Mouse (Mus musculus): ENCODE data around the gene Slc36a3. TPM values are rescaled to one million over a fixed set of nuclear protein-coding genes. Genes with fewer than 3 reads are reported as not detected.

The Slc36a3 gene
- not detected in 2 replicates for polyA plus RNA-seq (2014; fragmentation: Nextera tagmentation; extraction: Ambion mirVana)

DNA sequence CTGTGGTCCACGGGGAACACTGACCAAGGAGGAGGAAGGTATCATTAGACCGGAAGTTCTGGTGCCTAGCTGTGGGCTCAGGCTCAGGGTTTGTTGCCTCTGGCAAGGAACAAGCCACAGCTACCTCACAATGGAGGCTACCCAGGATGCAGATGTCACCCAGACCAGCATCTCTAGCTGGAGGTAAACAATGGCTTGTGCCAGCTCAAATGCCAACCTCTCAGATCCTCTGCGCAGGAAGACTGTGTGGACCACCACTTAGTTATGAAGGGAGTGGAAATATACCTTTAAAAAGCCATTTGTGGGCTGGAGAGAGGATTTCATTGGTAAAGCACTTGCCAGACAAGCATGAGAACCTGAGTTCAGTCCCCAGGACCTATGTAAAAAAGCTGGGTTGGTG, at the start of gene Slc36a3:
Gene Slc36a3 (minus strand): TSS at position 101 of the 400 bp plus-strand sequence.
- 82% methylated on average over 3 of the region's 3 CpGs for WGBS
- DNase-seq (ENCODE audit: low spot score) (no peak), ATAC-seq (replicated peaks; ENCODE audit: low FRiP score, low TSS enrichment, low read depth) (no peak)
- no peaks in the 10 kb centered on the region for H3K9me3 ChIP-seq (ENCODE audit: control insufficient read depth, low read length)
- H3K36me3 ChIP-seq (ENCODE audit: control insufficient read depth, insufficient read depth, low read length) = no peaks in the 10 kb centered on the region
- H3K4me2 ChIP-seq (ENCODE audit: low read length) = no peak within 1 kb of the TSS
- H3K27ac ChIP-seq (ENCODE audit: low read depth) = no peak within 1 kb of the TSS
- H3K4me3 ChIP-seq (ENCODE audit: low read depth, low read length) = no peak within 1 kb of the TSS
- no peak within 1 kb of the TSS for H3K9ac ChIP-seq (ENCODE audit: low read length)
- H3K27me3 ChIP-seq (replicated peaks; ENCODE audit: control insufficient read depth, insufficient read depth, low read length) = no peaks in the 10 kb centered on the region
- H3K4me1 ChIP-seq (replicated peaks; ENCODE audit: control insufficient read depth, insufficient read depth, low read length) = no peaks in the 10 kb centered on the region

DNA sequence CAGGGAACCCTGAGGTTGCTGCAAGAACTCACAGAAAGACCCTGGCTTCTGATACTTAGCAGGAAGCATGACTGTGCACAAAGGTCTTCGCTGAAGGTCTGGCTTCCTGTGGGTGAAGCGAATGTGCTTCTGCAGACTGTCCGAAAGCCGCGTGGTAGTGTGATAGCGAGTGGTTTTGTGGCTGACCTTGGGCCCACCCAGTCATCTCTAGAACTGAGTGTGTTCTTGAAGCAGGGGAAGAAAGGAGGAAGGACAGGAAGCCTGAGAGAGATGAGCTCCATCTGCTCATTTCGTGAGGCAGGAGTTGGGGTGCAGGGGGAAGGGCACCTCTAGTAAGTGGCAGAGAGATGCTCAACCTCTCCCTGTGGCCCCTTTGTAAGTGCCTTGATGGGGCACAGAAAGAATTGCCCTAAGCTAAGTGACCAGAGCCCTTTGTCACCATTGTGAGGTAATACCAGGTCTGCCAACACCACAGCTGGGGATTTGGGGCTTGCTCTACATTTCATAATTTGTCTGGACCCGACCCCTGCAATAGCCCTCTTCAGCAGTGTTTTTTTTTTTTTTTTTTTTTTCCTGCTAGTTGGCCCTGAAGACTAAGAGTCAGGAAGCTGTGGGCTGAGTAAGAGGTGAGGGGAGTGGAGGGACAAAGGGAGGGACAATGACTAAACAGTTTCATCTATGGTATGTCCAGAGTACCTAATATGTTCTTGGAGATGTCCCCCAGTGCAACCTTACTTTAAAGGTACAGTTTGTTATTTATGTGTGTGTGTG, 46.4 kb upstream of the Slc36a3 start:
- H3K4me3 ChIP-seq (ENCODE audit: low read depth, low read length) = no peak overlapping the region
- H3K9me3 ChIP-seq (ENCODE audit: control insufficient read depth, low read length) = no peaks in the 10 kb centered on the region
- H3K27me3 ChIP-seq (replicated peaks; ENCODE audit: control insufficient read depth, insufficient read depth, low read length) = 0 out of 2 replicates have a peak, but pooled peaks cover 3% of the 10 kb centered on the region
- ATAC-seq (replicated peaks; ENCODE audit: low FRiP score, low TSS enrichment, low read depth) (no peak), DNase-seq (ENCODE audit: low spot score) (no peak)
- no peak overlapping the region for H3K4me2 ChIP-seq (ENCODE audit: low read length)
- no peak overlapping the region for H3K9ac ChIP-seq (ENCODE audit: low read length)
- no peaks in the 10 kb centered on the region for H3K36me3 ChIP-seq (ENCODE audit: control insufficient read depth, insufficient read depth, low read length)
- H3K4me1 ChIP-seq (replicated peaks; ENCODE audit: control insufficient read depth, insufficient read depth, low read length) = no peaks in the 10 kb centered on the region
- H3K27ac ChIP-seq (ENCODE audit: low read depth) = no peak overlapping the region
- 72% methylated on average over 8 of the region's 8 CpGs for WGBS

DNA sequence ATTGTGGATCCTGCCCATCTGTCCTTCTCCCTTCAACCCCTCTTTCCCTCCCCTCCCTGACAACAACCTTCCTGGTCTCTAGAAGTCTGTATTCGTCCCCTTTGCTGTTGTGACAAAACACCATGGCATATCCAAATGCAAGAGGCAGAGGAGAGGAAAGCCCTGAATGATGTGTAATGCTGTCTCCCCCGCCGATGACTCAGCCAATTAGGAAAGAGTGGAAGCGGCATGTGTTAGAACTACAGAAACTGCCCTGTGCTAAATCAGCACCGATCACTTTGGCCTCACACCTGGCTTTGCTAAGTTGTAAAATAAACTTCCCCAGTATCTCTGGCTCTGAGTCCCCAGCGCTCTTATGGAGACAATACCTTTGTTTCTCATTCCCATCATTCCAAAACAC, 45.6 kb upstream of the Slc36a3 start:
- Histone ChIP-seq H3K9ac (ENCODE audit: low read length) (no peak overlapping the region), H3K27ac (ENCODE audit: low read depth) (no peak overlapping the region), H3K9me3 (ENCODE audit: control insufficient read depth, low read length) (no peaks in the 10 kb centered on the region), H3K27me3 (replicated peaks; ENCODE audit: control insufficient read depth, insufficient read depth, low read length) (0 out of 2 replicates have a peak, but pooled peaks cover 2% of the 10 kb centered on the region), H3K36me3 (ENCODE audit: control insufficient read depth, insufficient read depth, low read length) (no peaks in the 10 kb centered on the region), H3K4me3 (ENCODE audit: low read depth, low read length) (no peak overlapping the region), H3K4me2 (ENCODE audit: low read length) (no peak overlapping the region), H3K4me1 (replicated peaks; ENCODE audit: control insufficient read depth, insufficient read depth, low read length) (no peaks in the 10 kb centered on the region)
- ATAC-seq (replicated peaks; ENCODE audit: low FRiP score, low TSS enrichment, low read depth) (no peak), DNase-seq (ENCODE audit: low spot score) (no peak)
- 56% methylated on average over 6 of the region's 6 CpGs for WGBS

DNA sequence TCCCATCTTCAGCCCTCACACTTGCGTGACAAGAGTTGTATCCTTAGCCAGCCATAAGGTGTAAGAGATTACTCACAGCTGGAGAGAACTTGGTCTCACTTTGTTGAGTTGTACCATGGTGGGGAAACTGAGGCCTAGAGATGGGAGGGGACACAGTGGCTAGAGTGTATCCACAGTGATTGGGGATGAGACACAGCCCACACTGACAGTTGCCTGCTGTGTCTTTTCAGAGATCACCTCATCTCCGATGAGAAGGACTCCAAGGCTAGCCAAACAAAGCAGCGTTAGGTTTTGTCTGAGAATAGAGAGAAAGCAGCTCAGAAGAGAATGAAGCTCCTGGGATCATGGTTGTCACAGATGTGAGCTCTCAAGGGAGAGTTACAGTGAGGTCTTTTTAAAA, 38.7 kb upstream of the Slc36a3 start:
- DNase-seq (ENCODE audit: low spot score) (no peak), ATAC-seq (replicated peaks; ENCODE audit: low FRiP score, low TSS enrichment, low read depth) (no peak)
- Histone ChIP-seq H3K4me2 (ENCODE audit: low read length) (no peak overlapping the region), H3K4me3 (ENCODE audit: low read depth, low read length) (no peak overlapping the region), H3K9ac (ENCODE audit: low read length) (no peak overlapping the region), H3K27ac (ENCODE audit: low read depth) (no peak overlapping the region), H3K36me3 (ENCODE audit: control insufficient read depth, insufficient read depth, low read length) (no peaks in the 10 kb centered on the region), H3K27me3 (replicated peaks; ENCODE audit: control insufficient read depth, insufficient read depth, low read length) (no peaks in the 10 kb centered on the region), H3K4me1 (replicated peaks; ENCODE audit: control insufficient read depth, insufficient read depth, low read length) (no peaks in the 10 kb centered on the region), H3K9me3 (ENCODE audit: control insufficient read depth, low read length) (no peaks in the 10 kb centered on the region)
- WGBS = 80% methylated on average over 3 of the region's 3 CpGs

DNA sequence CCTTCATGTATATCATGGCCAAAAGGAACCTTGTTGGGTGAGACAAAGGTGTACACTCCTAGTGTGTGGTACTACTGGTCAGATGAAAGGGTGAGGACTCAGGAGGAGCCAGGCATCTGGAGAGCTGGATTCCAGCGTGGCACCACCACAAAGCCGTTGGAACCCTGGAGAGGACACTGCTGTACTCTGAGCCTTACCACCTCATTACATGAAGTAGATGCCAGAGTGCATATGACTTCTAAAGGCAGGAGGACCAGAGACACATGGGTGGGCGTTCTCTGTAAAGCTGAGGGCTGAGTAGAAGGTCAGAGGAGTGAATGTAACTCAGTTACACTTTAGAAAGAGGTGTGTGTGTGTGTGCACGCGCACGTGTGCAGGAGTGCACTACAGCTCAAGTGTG, 36.3 kb upstream of the Slc36a3 start:
- no peak for ATAC-seq (replicated peaks; ENCODE audit: low FRiP score, low TSS enrichment, low read depth)
- 87% methylated on average over 6 of the region's 6 CpGs for WGBS
- DNase-seq (ENCODE audit: low spot score) = no peak
- no peaks in the 10 kb centered on the region for H3K27me3 ChIP-seq (replicated peaks; ENCODE audit: control insufficient read depth, insufficient read depth, low read length)
- H3K4me2 ChIP-seq (ENCODE audit: low read length) = no peak overlapping the region
- no peaks in the 10 kb centered on the region for H3K9me3 ChIP-seq (ENCODE audit: control insufficient read depth, low read length)
- H3K27ac ChIP-seq (ENCODE audit: low read depth) = no peak overlapping the region
- no peaks in the 10 kb centered on the region for H3K4me1 ChIP-seq (replicated peaks; ENCODE audit: control insufficient read depth, insufficient read depth, low read length)
- H3K36me3 ChIP-seq (ENCODE audit: control insufficient read depth, insufficient read depth, low read length) = no peaks in the 10 kb centered on the region
- no peak overlapping the region for H3K4me3 ChIP-seq (ENCODE audit: low read depth, low read length)
- no peak overlapping the region for H3K9ac ChIP-seq (ENCODE audit: low read length)

DNA sequence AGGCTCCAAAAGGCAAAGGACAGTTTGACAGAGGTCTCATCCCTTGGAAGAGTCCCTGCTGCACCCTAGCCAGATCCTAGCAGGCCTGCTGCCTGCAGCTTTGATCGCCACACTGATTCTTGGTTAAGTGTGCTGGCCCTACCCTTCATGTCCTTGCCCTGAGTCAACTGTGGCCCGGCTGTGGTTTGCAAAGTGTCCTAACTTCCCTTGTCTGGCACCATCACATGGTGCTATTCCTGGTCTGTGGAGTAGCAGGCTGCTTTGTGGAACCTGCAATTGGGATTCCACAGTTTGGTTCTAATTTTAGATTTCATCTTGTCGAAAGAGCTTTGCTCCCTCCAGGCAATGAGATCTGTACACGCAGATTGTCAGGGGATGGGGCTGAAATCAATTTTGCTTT, 35.8 kb upstream of the Slc36a3 start:
- Histone ChIP-seq H3K27me3 (replicated peaks; ENCODE audit: control insufficient read depth, insufficient read depth, low read length) (no peaks in the 10 kb centered on the region), H3K9me3 (ENCODE audit: control insufficient read depth, low read length) (no peaks in the 10 kb centered on the region), H3K4me2 (ENCODE audit: low read length) (no peak overlapping the region), H3K36me3 (ENCODE audit: control insufficient read depth, insufficient read depth, low read length) (no peaks in the 10 kb centered on the region), H3K9ac (ENCODE audit: low read length) (no peak overlapping the region), H3K4me1 (replicated peaks; ENCODE audit: control insufficient read depth, insufficient read depth, low read length) (no peaks in the 10 kb centered on the region), H3K4me3 (ENCODE audit: low read depth, low read length) (no peak overlapping the region), H3K27ac (ENCODE audit: low read depth) (no peak overlapping the region)
- WGBS = 74% methylated on average over 4 of the region's 4 CpGs
- ATAC-seq (replicated peaks; ENCODE audit: low FRiP score, low TSS enrichment, low read depth) = no peak
- no peak for DNase-seq (ENCODE audit: low spot score)

DNA sequence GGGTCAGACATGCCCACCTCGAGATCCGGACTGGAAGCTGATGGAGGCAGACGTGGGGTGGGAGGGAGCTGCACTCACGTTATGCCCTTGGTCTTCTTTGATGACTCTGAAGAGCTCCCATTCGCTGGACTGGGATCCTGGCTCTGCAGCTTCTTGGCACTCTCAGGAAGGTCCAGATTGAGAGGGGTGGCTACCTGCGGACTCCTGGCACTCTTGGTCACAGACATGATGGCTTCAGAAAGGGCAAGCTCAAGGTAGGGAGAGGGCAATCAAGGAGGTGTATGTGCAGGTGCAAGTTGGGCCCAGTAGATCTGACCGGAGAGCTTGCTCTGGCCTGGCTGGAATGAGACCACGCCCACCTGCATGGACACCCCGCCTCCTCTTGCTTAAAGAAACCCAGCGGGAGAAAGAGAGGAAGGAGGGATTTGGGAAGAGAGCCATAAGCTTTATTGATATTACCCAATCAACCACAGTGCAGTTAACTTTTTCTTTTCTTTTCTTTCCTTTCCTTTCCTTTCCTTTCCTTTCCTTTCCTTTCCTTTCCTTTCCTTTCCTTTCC, 33.3 kb upstream of the Slc36a3 start, which contains the start of gene Slc36a2:
Gene Slc36a2 (minus strand): TSS at position 345 of the 559 bp plus-strand sequence.
- Histone ChIP-seq H3K9ac (ENCODE audit: low read length) (no peak within 1 kb of the TSS), H3K27me3 (replicated peaks; ENCODE audit: control insufficient read depth, insufficient read depth, low read length) (no peaks in the 10 kb centered on the region), H3K4me2 (ENCODE audit: low read length) (no peak within 1 kb of the TSS), H3K4me1 (replicated peaks; ENCODE audit: control insufficient read depth, insufficient read depth, low read length) (no peaks in the 10 kb centered on the region), H3K9me3 (ENCODE audit: control insufficient read depth, low read length) (no peaks in the 10 kb centered on the region), H3K4me3 (ENCODE audit: low read depth, low read length) (no peak within 1 kb of the TSS), H3K36me3 (ENCODE audit: control insufficient read depth, insufficient read depth, low read length) (no peaks in the 10 kb centered on the region), H3K27ac (ENCODE audit: low read depth) (no peak within 1 kb of the TSS)
- 29% methylated on average over 10 of the region's 10 CpGs for WGBS
- DNase-seq (ENCODE audit: low spot score) (no peak), ATAC-seq (replicated peaks; ENCODE audit: low FRiP score, low TSS enrichment, low read depth) (no peak)

DNA sequence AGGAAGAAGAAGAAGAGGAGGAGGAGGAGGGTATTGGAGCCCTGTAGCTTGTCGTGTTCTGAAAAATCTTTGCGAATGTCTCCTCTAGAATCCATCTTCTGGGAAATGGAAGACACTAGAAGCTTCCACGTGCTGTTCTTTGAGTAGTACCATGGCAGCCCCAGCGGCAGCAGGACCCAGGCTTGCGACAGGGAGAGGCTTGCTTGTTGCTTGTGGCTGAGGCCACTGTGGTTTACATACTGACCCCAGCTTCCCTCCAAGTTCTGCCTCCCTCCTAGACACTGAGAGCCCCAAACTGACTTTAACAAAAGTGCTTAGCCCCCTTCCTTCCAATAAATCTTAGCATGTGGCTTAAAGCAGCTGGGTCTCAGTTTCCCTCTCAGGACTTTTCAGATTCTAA, 32.7 kb upstream of the Slc36a3 start:
- 86% methylated on average over 5 of the region's 5 CpGs for WGBS
- no peak overlapping the region for H3K27ac ChIP-seq (ENCODE audit: low read depth)
- no peak overlapping the region for H3K9ac ChIP-seq (ENCODE audit: low read length)
- no peaks in the 10 kb centered on the region for H3K9me3 ChIP-seq (ENCODE audit: control insufficient read depth, low read length)
- no peak overlapping the region for H3K4me3 ChIP-seq (ENCODE audit: low read depth, low read length)
- no peak for ATAC-seq (replicated peaks; ENCODE audit: low FRiP score, low TSS enrichment, low read depth)
- no peak overlapping the region for H3K4me2 ChIP-seq (ENCODE audit: low read length)
- H3K36me3 ChIP-seq (ENCODE audit: control insufficient read depth, insufficient read depth, low read length) = no peaks in the 10 kb centered on the region
- DNase-seq (ENCODE audit: low spot score) = no peak
- no peaks in the 10 kb centered on the region for H3K27me3 ChIP-seq (replicated peaks; ENCODE audit: control insufficient read depth, insufficient read depth, low read length)
- no peaks in the 10 kb centered on the region for H3K4me1 ChIP-seq (replicated peaks; ENCODE audit: control insufficient read depth, insufficient read depth, low read length)

DNA sequence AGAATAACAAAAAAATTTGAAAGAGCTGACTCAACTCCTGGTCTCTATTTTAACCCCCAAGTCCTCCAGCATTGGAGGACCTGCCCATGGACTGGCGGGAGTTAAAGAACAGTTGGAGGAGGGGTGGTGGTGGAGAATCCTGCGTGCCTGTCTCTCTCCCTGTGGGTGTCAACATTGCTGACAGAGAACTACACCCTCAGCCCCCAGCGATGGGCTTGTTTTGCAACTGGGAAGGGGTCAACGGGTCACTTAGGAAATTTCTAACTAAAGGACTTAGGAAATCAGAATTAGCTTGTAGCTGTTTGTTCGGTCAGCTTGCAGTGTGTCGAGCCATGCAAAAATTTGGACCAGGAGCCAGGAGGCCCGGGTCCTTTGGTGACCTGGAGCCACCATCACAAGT, 31.6 kb upstream of the Slc36a3 start:
- Histone ChIP-seq H3K4me3 (ENCODE audit: low read depth, low read length) (no peak overlapping the region), H3K27me3 (replicated peaks; ENCODE audit: control insufficient read depth, insufficient read depth, low read length) (no peaks in the 10 kb centered on the region), H3K4me1 (replicated peaks; ENCODE audit: control insufficient read depth, insufficient read depth, low read length) (no peaks in the 10 kb centered on the region), H3K9me3 (ENCODE audit: control insufficient read depth, low read length) (no peaks in the 10 kb centered on the region), H3K4me2 (ENCODE audit: low read length) (no peak overlapping the region), H3K27ac (ENCODE audit: low read depth) (no peak overlapping the region), H3K9ac (ENCODE audit: low read length) (no peak overlapping the region), H3K36me3 (ENCODE audit: control insufficient read depth, insufficient read depth, low read length) (no peaks in the 10 kb centered on the region)
- DNase-seq (ENCODE audit: low spot score) = no peak
- WGBS = 46% methylated on average over 7 of the region's 7 CpGs
- no peak for ATAC-seq (replicated peaks; ENCODE audit: low FRiP score, low TSS enrichment, low read depth)

Data from intestine, embryonic 14.5 days (tissue).